Mouse (Mus musculus) liver, embryonic 11.5 days (tissue): ENCODE data around the gene Prr30. TPM values are rescaled to one million over a fixed set of nuclear protein-coding genes. Genes with fewer than 3 reads are reported as not detected.
"Not testable (repeated sequence)": the region's sequence is repeated elsewhere in the genome, so short reads cannot be mapped to it uniquely, and the experiment has no call there.

Experiments used
- ATAC-seq: fragments of 200-750 bp; cut with Nextera tagmentation; replicated peaks from 2 replicates; pipeline ENCODE4 v1.8.0; 2017; ENCODE audit warnings: moderate number of reproducible peaks, mild to moderate bottlenecking, moderate TSS enrichment, moderate library complexity; ENCODE audit not compliant: low FRiP score
- DNase-seq: peaks from one replicate; pipeline ENCODE4 v3.0.0-alpha.2; 2017; ENCODE audit warnings: low spot score
- H3K27ac ChIP-seq: fragments of 300-500 bp; sonication (generic); 2 replicates; pipeline ENCODE4 v1.5.1; 2014; ENCODE audit warnings: mild to moderate bottlenecking, low read depth, low read length, control low read depth
- H3K27me3 ChIP-seq: fragments of 300-500 bp; sonication (generic); replicated peaks from 2 replicates; pipeline ENCODE4 v1.6.1; 2014; ENCODE audit warnings: low read length, mixed read lengths; ENCODE audit not compliant: control insufficient read depth, insufficient read depth
- H3K36me3 ChIP-seq: fragments of 300-500 bp; sonication (generic); 2 replicates; pipeline ENCODE4 v1.6.1; 2014; ENCODE audit warnings: mild to moderate bottlenecking, low read length, moderate library complexity, mixed read lengths; ENCODE audit not compliant: control insufficient read depth, insufficient read depth
- H3K4me1 ChIP-seq: fragments of 300-500 bp; sonication (generic); replicated peaks from 2 replicates; pipeline ENCODE4 v1.6.1; 2014; ENCODE audit warnings: low read length, mixed read lengths; ENCODE audit not compliant: control insufficient read depth, insufficient read depth
- H3K4me2 ChIP-seq: fragments of 300-500 bp; sonication (generic); 2 replicates; pipeline ENCODE4 v1.6.1; 2014; ENCODE audit warnings: mild to moderate bottlenecking, control low read depth, moderate library complexity
- H3K4me3 ChIP-seq: fragments of 300-500 bp; sonication (generic); 2 replicates; pipeline ENCODE4 v1.5.1; 2014; ENCODE audit warnings: low read depth, low read length, control low read depth
- H3K9ac ChIP-seq: fragments of 300-500 bp; sonication (generic); 2 replicates; pipeline ENCODE4 v1.6.1; 2014; ENCODE audit warnings: low read depth, low read length, control low read depth
- H3K9me3 ChIP-seq: fragments of 300-500 bp; sonication (generic); 2 replicates; pipeline ENCODE4 v1.6.1; 2016; ENCODE audit warnings: low read length, inconsistent platforms, mixed read lengths; ENCODE audit not compliant: control insufficient read depth
- WGBS: fragments of 180-500 bp; shearing (Covaris S2); extraction: QIAGEN DNeasy Blood & Tissue Kit; methylation state at CpG from one replicate; pipeline ENCODE4 v1.1.7; 2014; 5-methylcytosine and 5-hydroxymethylcytosine counted together
- polyA plus RNA-seq: library from polyadenylated mRNA; unstranded; fragments of >200 nt; fragmentation: Nextera tagmentation; extraction: Ambion mirVana; gene quantifications from 2 replicates; pipeline ENCODE4 v1.2.1, GENCODE M21; 2014

The Prr30 gene
- polyA plus RNA-seq, result not detected in 2 replicates

GRCm38 (mm10) chr14:101200230-101200629 lies at the start of gene Prr30:
Gene Prr30, minus strand, starts transcription at chr14:101200330.
- Histone ChIP-seq H3K27ac (no peak within 1 kb of the TSS), H3K4me2 (no peak within 1 kb of the TSS), H3K27me3 (no peaks in the 10 kb centered on the region), H3K4me1 (no peaks in the 10 kb centered on the region), H3K36me3 (no peaks in the 10 kb centered on the region), H3K4me3 (no peak within 1 kb of the TSS), H3K9ac (no peak within 1 kb of the TSS), H3K9me3 (no peaks in the 10 kb centered on the region; the same call in 1 of the 2 replicates)
- 76% methylated on average over 4 of the region's 4 CpGs for WGBS
- no peak for ATAC-seq
- no peak for DNase-seq

GRCm38 (mm10) chr14:101246793-101247192 lies 46.7 kb upstream of the Prr30 start:
- ATAC-seq (no peak), DNase-seq (no peak)
- Histone ChIP-seq H3K4me2 (no peak overlapping the region), H3K4me1 (no peaks in the 10 kb centered on the region), H3K27me3 (no peaks in the 10 kb centered on the region), H3K9me3 (no peaks in the 10 kb centered on the region), H3K9ac (no peak overlapping the region), H3K36me3 (no peaks in the 10 kb centered on the region), H3K27ac (no peak overlapping the region), H3K4me3 (no peak overlapping the region)
- WGBS, result 61% methylated on average over 3 of the region's 3 CpGs

GRCm38 (mm10) chr14:101245706-101246105 lies 45.6 kb upstream of the Prr30 start:
- H3K9ac ChIP-seq, result no peak overlapping the region
- no peaks in the 10 kb centered on the region for H3K36me3 ChIP-seq
- H3K4me2 ChIP-seq, result no peak overlapping the region
- ATAC-seq (no peak), DNase-seq (no peak)
- H3K27me3 ChIP-seq, result no peaks in the 10 kb centered on the region
- H3K9me3 ChIP-seq, result no peaks in the 10 kb centered on the region
- no peak overlapping the region for H3K4me3 ChIP-seq
- H3K4me1 ChIP-seq, result no peaks in the 10 kb centered on the region
- no peak overlapping the region for H3K27ac ChIP-seq
- 58% methylated on average over 7 of the region's 7 CpGs for WGBS

GRCm38 (mm10) chr14:101244441-101244840 lies 44.3 kb upstream of the Prr30 start:
- H3K27me3 ChIP-seq, H3K4me1 ChIP-seq, DNase-seq, H3K4me3 ChIP-seq, H3K4me2 ChIP-seq, H3K27ac ChIP-seq, H3K9me3 ChIP-seq, ATAC-seq, H3K36me3 ChIP-seq, H3K9ac ChIP-seq: not testable (repeated sequence)
- 70% methylated on average over 3 of the region's 3 CpGs for WGBS

- Histone ChIP-seq H3K9ac (no peak overlapping the region), H3K4me2 (no peak overlapping the region), H3K36me3 (no peaks in the 10 kb centered on the region), H3K9me3 (no peaks in the 10 kb centered on the region), H3K4me1 (no peaks in the 10 kb centered on the region), H3K27me3 (no peaks in the 10 kb centered on the region), H3K4me3 (no peak overlapping the region), H3K27ac (no peak overlapping the region)
- no peak for ATAC-seq
- WGBS, result 79% methylated on average over 1 of the region's 1 CpGs
- no peak for DNase-seq
Measured at GRCm38 (mm10) chr14:101237965-101238364, 37.8 kb upstream of the Prr30 start.

- Histone ChIP-seq H3K27ac (no peak overlapping the region), H3K9me3 (no peaks in the 10 kb centered on the region), H3K36me3 (no peaks in the 10 kb centered on the region), H3K9ac (no peak overlapping the region), H3K4me2 (no peak overlapping the region), H3K4me1 (no peaks in the 10 kb centered on the region), H3K4me3 (no peak overlapping the region), H3K27me3 (no peaks in the 10 kb centered on the region)
- WGBS, result 58% methylated on average over 4 of the region's 4 CpGs
- DNase-seq, result no peak
- ATAC-seq, result no peak
Measured at GRCm38 (mm10) chr14:101229068-101229467, 28.9 kb upstream of the Prr30 start.

- Histone ChIP-seq H3K27ac (no peak overlapping the region), H3K9ac (no peak overlapping the region), H3K4me2 (no peak overlapping the region), H3K27me3 (no peaks in the 10 kb centered on the region), H3K36me3 (no peaks in the 10 kb centered on the region), H3K4me1 (no peaks in the 10 kb centered on the region), H3K9me3 (no peaks in the 10 kb centered on the region), H3K4me3 (no peak overlapping the region)
- ATAC-seq (no peak), DNase-seq (no peak)
- WGBS, result 80% methylated on average over 8 of the region's 8 CpGs
Measured at GRCm38 (mm10) chr14:101222319-101222718, 22.2 kb upstream of the Prr30 start.

- Histone ChIP-seq H3K4me3 (no peak overlapping the region), H3K27ac (no peak overlapping the region), H3K27me3 (no peaks in the 10 kb centered on the region), H3K9me3 (no peaks in the 10 kb centered on the region), H3K9ac (no peak overlapping the region), H3K4me1 (no peaks in the 10 kb centered on the region), H3K36me3 (no peaks in the 10 kb centered on the region), H3K4me2 (no peak overlapping the region)
- ATAC-seq (no peak), DNase-seq (no peak)
- 83% methylated on average over 4 of the region's 4 CpGs for WGBS
Measured at GRCm38 (mm10) chr14:101172258-101172657, 27.9 kb downstream of the Prr30 start.
